Mouse (Mus musculus) E14TG2a.4 (cell line): ENCODE results near the gene Myo3b.

Experiments used
- H3K27me3 ChIP-seq: 2 replicates; pipeline ENCODE4 v1.6.1; 2014; ENCODE audit warnings: low read length, control low read depth; ENCODE audit not compliant: insufficient read depth
- H3K36me3 ChIP-seq: 2 replicates; pipeline ENCODE4 v1.6.1; 2014; ENCODE audit warnings: low read length, control low read depth; ENCODE audit not compliant: insufficient read depth
- H3K4me1 ChIP-seq: replicated peaks from 2 replicates; pipeline ENCODE4 v1.6.1; 2014; ENCODE audit warnings: low read depth, low read length, control low read depth
- H3K4me3 ChIP-seq: replicated peaks from 2 replicates; pipeline ENCODE4 v1.5.1; 2014; ENCODE audit warnings: mild to moderate bottlenecking, low read length
- H3K9me3 ChIP-seq: 2 replicates; pipeline ENCODE4 v1.6.1; 2014; ENCODE audit warnings: low read length, control low read depth
- CTCF ChIP-seq: conservative IDR thresholded peaks from 2 replicates; pipeline ENCODE4 v1.5.1; 2014; ENCODE audit warnings: low read length
- NANOG ChIP-seq: IDR thresholded peaks from 2 replicates; pipeline ENCODE4 v1.6.1; 2014; ENCODE audit warnings: borderline replicate concordance, low read length, mixed read lengths
- POU5F1 ChIP-seq: IDR thresholded peaks from 2 replicates; pipeline ENCODE4 v1.6.1; 2014; ENCODE audit warnings: low read length, borderline replicate concordance

Myo3b gene

GRCm38 (mm10) chr2:70397734-70398276 lies 358.9 kb downstream of the Myo3b start:
- no peak overlapping the region for H3K4me3 ChIP-seq
- H3K4me1 ChIP-seq: peaks cover 2% of the 10 kb centered on the region
- H3K36me3 ChIP-seq: no peaks in the 10 kb centered on the region
- TF ChIP-seq POU5F1: no peak
- 0 out of 2 replicates have a peak, but pooled peaks cover 2% of the 10 kb centered on the region for H3K27me3 ChIP-seq
- H3K9me3 ChIP-seq: no peaks in the 10 kb centered on the region

- no peak for TF ChIP-seq POU5F1
- Histone ChIP-seq H3K4me3 (no peak overlapping the region), H3K4me1 (peaks cover 6% of the 10 kb centered on the region), H3K36me3 (no peaks in the 10 kb centered on the region), H3K9me3 (no peaks in the 10 kb centered on the region), H3K27me3 (0 out of 2 replicates have a peak, but pooled peaks cover 2% of the 10 kb centered on the region)
These were observed 360.7 kb downstream of the Myo3b start for GRCm38 (mm10) chr2:70399441-70400115.

GRCm38 (mm10) chr2:70400321-70400720 lies 361.4 kb downstream of the Myo3b start:
- Histone ChIP-seq H3K4me3 (no peak overlapping the region), H3K4me1 (peaks cover 6% of the 10 kb centered on the region), H3K36me3 (no peaks in the 10 kb centered on the region), H3K27me3 (0 out of 2 replicates have a peak, but pooled peaks cover 2% of the 10 kb centered on the region), H3K9me3 (no peaks in the 10 kb centered on the region)
- TF ChIP-seq NANOG (no peak), CTCF (no peak), POU5F1 (no peak)

- H3K27me3 ChIP-seq: 0 out of 2 replicates have a peak, but pooled peaks cover 2% of the 10 kb centered on the region
- no peak for TF ChIP-seq POU5F1
- TF ChIP-seq CTCF: no peak
- TF ChIP-seq NANOG: no peak
- H3K4me3 ChIP-seq: no peak overlapping the region
- H3K36me3 ChIP-seq: no peaks in the 10 kb centered on the region
- H3K9me3 ChIP-seq: no peaks in the 10 kb centered on the region
- peaks cover 6% of the 10 kb centered on the region for H3K4me1 ChIP-seq
These were observed 365.4 kb downstream of the Myo3b start for GRCm38 (mm10) chr2:70404301-70404700.

GRCm38 (mm10) chr2:70406846-70407245 lies 367.9 kb downstream of the Myo3b start:
- H3K4me1 ChIP-seq: peaks cover 6% of the 10 kb centered on the region
- no peak for TF ChIP-seq POU5F1
- no peak for TF ChIP-seq CTCF
- TF ChIP-seq NANOG: no peak
- H3K27me3 ChIP-seq: no peaks in the 10 kb centered on the region
- no peaks in the 10 kb centered on the region for H3K36me3 ChIP-seq
- H3K4me3 ChIP-seq: no peak overlapping the region
- no peaks in the 10 kb centered on the region for H3K9me3 ChIP-seq

GRCm38 (mm10) chr2:70407729-70408128 lies 368.8 kb downstream of the Myo3b start:
- no peak overlapping the region for H3K4me3 ChIP-seq
- no peaks in the 10 kb centered on the region for H3K36me3 ChIP-seq
- TF ChIP-seq CTCF: no peak
- TF ChIP-seq NANOG: no peak
- TF ChIP-seq POU5F1: no peak
- H3K9me3 ChIP-seq: no peaks in the 10 kb centered on the region
- H3K4me1 ChIP-seq: peaks cover 10% of the 10 kb centered on the region
- H3K27me3 ChIP-seq: no peaks in the 10 kb centered on the region

- Histone ChIP-seq H3K4me3 (no peak overlapping the region), H3K36me3 (no peaks in the 10 kb centered on the region), H3K4me1 (peaks cover 27% of the 10 kb centered on the region), H3K9me3 (no peaks in the 10 kb centered on the region), H3K27me3 (no peaks in the 10 kb centered on the region)
- TF ChIP-seq CTCF (no peak), POU5F1 (no peak), NANOG (no peak)
These were observed 371.5 kb downstream of the Myo3b start for GRCm38 (mm10) chr2:70410298-70410885.

GRCm38 (mm10) chr2:70412315-70412714 lies 373.4 kb downstream of the Myo3b start:
- Histone ChIP-seq H3K9me3 (no peaks in the 10 kb centered on the region), H3K4me3 (no peak overlapping the region), H3K27me3 (no peaks in the 10 kb centered on the region), H3K4me1 (peaks cover 35% of the 10 kb centered on the region), H3K36me3 (no peaks in the 10 kb centered on the region)
- TF ChIP-seq CTCF (no peak), POU5F1 (no peak), NANOG (no peak)

- TF ChIP-seq CTCF: no peak
- TF ChIP-seq POU5F1: no peak
- TF ChIP-seq NANOG: no peak
- Histone ChIP-seq H3K9me3 (no peaks in the 10 kb centered on the region), H3K4me1 (peaks cover 35% of the 10 kb centered on the region), H3K4me3 (no peak overlapping the region), H3K36me3 (no peaks in the 10 kb centered on the region), H3K27me3 (no peaks in the 10 kb centered on the region; the same call in 1 of the 2 replicates)
These were observed 375.5 kb downstream of the Myo3b start for GRCm38 (mm10) chr2:70414386-70414785.
